Mouse (Mus musculus) adrenal gland, adult 8-10 months (tissue): Measurements from ENCODE around the gene Cradd. TPM values are rescaled to one million over a fixed set of nuclear protein-coding genes. Genes with fewer than 3 reads are reported as not detected.

ENCODE experiments used
- DNase-seq: peaks from one replicate; pipeline ENCODE4 v3.0.0; 2022
- total RNA-seq, 4 experiments: library from RNA; stranded (reverse); gene quantifications; 2 replicates each; pipeline ENCODE4 v1.2.4; 2022

The Cradd gene
- 10 to 100 TPM in 3 of 4 experiments, 1 to 10 TPM in 1; 9.5 to 16.5 (median 13.2) TPM for total RNA-seq

- DNase-seq: peak; percentile 86
Measured at GRCm38 (mm10) chr10:95323393-95324277, at the start of gene Cradd. Cradd (minus strand) TSS chr10:95324133.

- no peak for DNase-seq
Measured at GRCm38 (mm10) chr10:95373340-95373739, 49.4 kb upstream of the Cradd start.

- DNase-seq: no peak
Measured at GRCm38 (mm10) chr10:95371942-95372341, 48.0 kb upstream of the Cradd start.

- DNase-seq: no peak
Measured at GRCm38 (mm10) chr10:95369190-95369589, 45.3 kb upstream of the Cradd start.

GRCm38 (mm10) chr10:95368151-95368550, 44.2 kb upstream of the Cradd start:
- DNase-seq: no peak

- no peak for DNase-seq
Measured at GRCm38 (mm10) chr10:95367661-95368089, 43.7 kb upstream of the Cradd start.

DNA sequence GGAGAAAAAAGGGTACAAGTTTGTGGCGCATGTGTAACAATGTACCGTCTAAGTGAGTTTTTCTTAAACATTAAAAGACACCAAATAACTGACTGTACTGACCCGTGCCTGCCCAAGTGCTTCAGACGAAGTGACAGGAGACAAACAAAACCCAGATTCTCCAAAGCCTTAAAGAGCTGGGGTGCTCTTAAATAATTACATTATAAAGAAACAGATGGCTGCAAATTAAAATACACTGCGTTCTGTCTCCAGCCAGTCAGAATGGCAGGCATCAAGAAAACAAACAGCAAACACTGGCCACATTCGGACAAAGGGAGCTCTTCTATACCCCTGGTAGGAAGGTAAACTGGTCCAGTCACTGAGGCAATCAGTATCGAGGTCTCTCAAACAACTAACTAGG, 43.3 kb upstream of the Cradd start:
- no peak for DNase-seq

- no peak for DNase-seq
Measured at GRCm38 (mm10) chr10:95362326-95362725, 38.4 kb upstream of the Cradd start.

DNA sequence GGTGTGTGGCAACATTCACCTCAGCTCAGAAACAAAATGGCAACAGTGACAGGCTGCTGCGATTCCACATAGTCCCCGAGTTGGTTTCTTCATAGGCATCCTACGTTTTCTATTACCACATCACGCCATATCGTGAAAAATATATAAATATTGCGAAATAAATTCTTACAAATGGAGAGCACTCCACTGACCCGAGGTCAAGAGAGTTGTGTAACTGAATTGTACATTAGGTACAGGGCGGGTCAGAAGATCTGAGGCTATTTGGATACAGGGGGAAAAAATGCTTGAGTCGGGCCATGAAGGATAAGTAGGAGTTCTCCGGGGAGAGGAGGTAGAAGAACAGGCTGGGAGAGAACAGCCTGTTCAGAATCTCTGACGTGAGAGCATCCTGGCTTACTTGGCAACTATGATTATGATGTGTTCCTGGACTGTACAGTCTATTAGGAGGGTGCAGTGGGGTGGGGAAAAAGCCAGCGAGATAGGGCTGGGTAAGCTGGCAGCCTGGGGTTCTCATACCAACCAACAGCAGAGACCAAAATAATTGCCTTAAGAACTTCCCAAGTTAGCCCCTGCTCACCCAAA, 37.4 kb upstream of the Cradd start:
- no peak for DNase-seq

DNA sequence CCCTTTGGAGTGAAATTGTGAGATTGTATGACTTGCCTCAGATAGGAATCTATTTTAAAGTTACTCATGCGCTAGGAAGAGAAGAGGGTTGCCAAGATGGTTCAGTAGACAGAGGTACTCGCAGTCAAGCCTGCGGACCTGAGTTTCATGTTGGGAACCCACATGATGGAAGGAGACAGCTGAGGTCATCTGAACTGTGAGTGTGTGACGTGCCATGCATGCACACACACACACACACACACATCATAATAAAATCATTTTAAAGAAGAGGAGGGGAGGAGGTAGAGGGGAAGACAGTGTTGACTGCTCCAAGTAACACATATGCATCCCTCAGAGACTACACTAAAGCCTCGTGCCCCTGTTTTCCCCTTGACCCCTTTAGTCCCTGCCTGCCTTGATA, 36.1 kb upstream of the Cradd start:
- no peak for DNase-seq

- DNase-seq: no peak
Measured at GRCm38 (mm10) chr10:95357721-95358120, 33.8 kb upstream of the Cradd start.

DNA sequence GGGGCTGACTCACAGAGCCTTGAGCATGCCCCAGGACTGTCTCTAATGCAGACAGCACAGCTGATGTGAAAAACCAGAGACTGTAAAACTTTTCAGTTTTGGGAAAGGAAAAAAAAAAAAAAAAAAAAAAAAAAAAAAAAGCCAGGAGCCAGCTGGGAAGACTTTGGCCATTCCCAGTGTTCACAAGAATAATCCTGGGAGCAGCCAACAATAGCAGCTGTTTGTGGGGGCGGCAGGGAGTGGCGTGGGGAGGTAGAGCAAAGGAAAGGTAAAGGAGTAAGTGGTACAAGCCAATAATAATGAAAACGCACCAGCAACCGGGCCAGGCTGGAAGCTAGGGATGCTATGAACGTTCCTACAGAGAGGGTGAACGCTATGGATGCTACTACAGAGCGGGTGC, 32.8 kb upstream of the Cradd start:
- DNase-seq: no peak

DNA sequence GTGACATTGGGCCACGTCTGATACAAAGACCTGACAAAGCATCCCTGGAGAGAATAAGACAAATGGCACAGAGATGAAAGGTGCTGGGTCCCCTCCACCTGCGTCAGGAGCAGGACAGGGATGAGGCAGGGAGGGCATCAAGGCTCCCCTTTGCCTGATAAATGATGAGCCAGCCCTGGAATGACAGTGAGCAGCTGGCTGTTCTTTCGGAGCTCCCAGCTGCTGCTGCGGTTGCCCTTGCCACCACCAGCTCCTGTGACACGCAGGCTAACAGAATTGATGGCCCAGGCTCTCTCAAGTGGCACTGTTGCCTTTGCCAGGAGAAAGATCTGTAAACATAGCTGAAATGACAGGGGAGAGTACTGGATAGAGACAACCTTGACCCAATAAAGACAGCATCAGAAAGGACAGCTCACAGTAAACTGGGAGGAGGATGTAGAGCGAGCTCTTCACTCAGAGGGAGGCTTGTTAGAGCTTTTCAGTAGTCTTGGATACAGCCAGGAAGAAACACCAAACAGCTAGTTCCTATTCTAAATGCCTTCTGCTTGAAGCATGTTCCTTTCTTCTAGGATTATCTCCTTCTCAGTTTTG, 31.8 kb upstream of the Cradd start:
- peak; percentile 60 for DNase-seq

DNA sequence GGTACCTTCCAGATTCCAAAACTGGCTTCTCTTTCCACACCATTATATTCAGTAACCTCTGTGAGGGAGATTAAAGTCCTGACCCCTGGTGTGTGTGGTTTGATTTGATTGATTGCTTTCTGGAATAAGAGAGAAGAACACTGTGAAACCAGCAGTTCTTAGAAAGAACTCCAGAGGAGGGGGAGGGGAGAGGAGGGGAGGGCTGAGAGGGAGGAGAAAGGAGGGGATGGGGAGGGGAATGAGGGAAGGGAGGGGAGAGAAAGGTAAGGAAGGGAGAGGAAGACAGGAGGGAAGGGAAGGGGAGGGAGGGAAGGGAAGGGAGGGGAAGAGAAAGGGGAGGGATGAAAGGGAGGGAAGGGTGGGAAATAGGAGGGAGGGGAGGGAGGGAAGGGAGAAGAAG, 30.7 kb upstream of the Cradd start:
- DNase-seq: no peak

- DNase-seq: no peak
Measured at GRCm38 (mm10) chr10:95354047-95354446, 30.1 kb upstream of the Cradd start.

- no peak for DNase-seq
Measured at GRCm38 (mm10) chr10:95348457-95348856, 24.5 kb upstream of the Cradd start.

GRCm38 (mm10) chr10:95347776-95348175, 23.8 kb upstream of the Cradd start:
- no peak for DNase-seq

- DNase-seq: no peak
Measured at GRCm38 (mm10) chr10:95342833-95343590, 19.1 kb upstream of the Cradd start.

DNA sequence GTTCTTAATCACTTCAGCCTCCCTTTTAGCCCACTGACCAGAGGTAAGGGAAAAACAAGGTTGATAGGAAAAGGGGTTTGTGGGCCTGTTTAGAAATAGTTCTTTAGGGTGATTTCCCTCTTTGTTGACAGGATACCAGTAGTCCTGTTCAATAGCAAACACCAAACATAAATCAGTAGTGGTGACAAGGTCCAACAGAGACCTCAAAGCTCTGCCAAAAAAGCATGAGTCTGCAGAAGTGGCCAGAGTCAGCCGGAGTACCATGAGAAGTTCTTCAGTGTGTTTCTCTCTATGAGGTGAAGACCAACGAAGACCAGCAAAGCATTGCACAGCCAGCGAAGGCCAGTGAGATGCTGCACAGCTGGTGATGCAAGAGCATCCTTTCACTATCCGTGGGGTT, 16.7 kb upstream of the Cradd start:
- DNase-seq: no peak

GRCm38 (mm10) chr10:95337589-95337988, 13.7 kb upstream of the Cradd start:
- no peak for DNase-seq

DNA sequence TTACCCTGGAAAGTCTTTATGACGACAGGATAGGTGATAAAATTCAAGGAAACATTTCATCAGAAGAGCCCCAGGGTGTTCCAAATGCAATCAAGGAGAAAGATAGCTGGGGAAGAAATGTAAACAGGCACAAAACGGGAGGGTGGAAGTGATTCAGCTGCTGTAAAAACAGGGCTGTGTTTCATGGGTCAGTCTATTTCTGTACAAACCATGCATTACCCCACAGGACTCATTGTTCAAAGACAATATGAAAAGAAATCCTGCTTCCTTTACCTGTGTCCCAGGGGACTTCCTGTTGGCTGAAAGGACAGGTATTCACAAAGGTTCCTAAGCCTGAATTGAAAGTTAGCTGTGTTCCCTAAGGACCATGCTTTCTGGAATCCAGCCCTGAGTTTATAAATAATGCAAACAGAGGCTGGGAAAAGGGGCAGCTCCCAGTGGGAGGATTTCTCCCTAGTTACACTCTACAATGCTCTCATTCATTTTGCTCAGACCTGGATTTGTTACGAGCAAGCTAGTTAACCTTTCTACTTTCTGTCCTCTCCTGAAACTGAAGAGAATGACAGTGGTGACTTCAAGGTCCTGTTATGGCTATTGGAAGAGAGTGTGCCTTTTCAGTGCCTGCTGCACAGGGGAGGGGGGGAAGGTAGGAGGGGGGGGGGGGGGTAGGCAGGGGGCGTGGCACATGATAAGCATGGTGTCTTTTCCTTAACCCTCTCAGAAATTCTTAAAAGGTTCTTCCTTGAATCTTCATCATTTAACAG, 13.0 kb upstream of the Cradd start:
- no peak for DNase-seq

DNA sequence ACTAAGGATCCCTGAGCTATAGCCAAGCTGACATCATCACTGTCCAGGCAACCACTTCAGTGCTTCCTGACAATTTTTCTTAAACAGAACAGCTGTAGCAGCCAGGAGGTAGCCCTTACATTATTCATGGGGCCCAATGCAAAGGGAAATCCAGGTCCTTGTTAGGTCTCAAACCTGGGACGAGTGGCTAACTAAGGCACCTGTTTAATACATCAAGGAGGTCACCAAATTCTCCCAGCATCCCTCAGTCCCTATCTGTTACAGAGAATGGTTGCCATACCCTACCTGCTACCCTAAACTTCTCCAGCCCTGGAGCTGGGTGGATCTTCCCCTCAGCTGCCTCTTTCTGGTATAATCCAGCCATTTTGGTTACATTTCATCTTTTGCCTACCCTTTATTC, 10.9 kb upstream of the Cradd start:
- no peak for DNase-seq
